In genomic region chr15:98924682-98925081, GRCm38 (mm10) we compare ENCODE assay signal across 17 mouse cellular contexts. TPM values are rescaled to one million over a fixed set of nuclear protein-coding genes. Genes with fewer than 3 reads are reported as not detected.
"Had no signal": no experiment of that assay in that cellular context is flagged by ENCODE, and none has a peak within 500 bp of the region (broad histone marks: within the 10 kb centered on the region; RNA-seq: fewer than 3 reads in every experiment).

No protein-coding gene starts in this region.

- H3K9me3 ChIP-seq: limb, embryonic 15.5 days; midbrain, embryonic 10.5 days; neural tube, embryonic 15.5 days had no signal

- ATAC-seq: hindbrain, embryonic 16.5 days; inflammation-experienced regulatory T-cells, adult 6 months; lung, postnatal 0 days had no signal

- H3K4me2 ChIP-seq: limb, embryonic 15.5 days; neural tube, embryonic 15.5 days had no signal

- H3K27ac ChIP-seq: limb, embryonic 15.5 days; midbrain, embryonic 10.5 days; neural tube, embryonic 15.5 days; stomach, postnatal 0 days had no signal

- H3K36me3 ChIP-seq: limb, embryonic 15.5 days; neural tube, embryonic 15.5 days had no signal

- H3K27me3 ChIP-seq: limb, embryonic 15.5 days; neural tube, embryonic 15.5 days had no signal

- DNase-seq: layer of hippocampus, adult 9-11 months; layer of hippocampus, postnatal 36 days; lung, adult 2 months; lung, postnatal 36 days; midbrain, embryonic 14.5 days; right cerebral cortex, adult 18-20 months; right cerebral cortex, postnatal 25 days had no signal

- H3K9ac ChIP-seq: limb, embryonic 15.5 days; neural tube, embryonic 15.5 days had no signal

- H3K4me3 ChIP-seq: limb, embryonic 15.5 days; midbrain, embryonic 10.5 days; myocyte; neural tube, embryonic 15.5 days had no signal

RNA-seq across cellular contexts. Expression of gene Gm49450, which starts 28.7 kb away (rescaled TPM):
- polyA plus RNA-seq: hindbrain, embryonic 16.5 days; inflammation-experienced regulatory T-cells, adult 6 months; limb, embryonic 11.5 days; limb, embryonic 15.5 days; lung, postnatal 0 days; midbrain, embryonic 10.5 days; midbrain, embryonic 14.5 days; neural tube, embryonic 11.5 days; neural tube, embryonic 15.5 days; stomach, postnatal 0 days had no signal
